Mouse (Mus musculus) bone marrow macrophage, adult 2 months (primary cell): ENCODE measurements around the gene Pdk2.

ENCODE experiments used
- CTCF ChIP-seq: IDR thresholded peaks from 2 replicates; pipeline ENCODE4 v1.5.1; 2012; ENCODE audit warnings: low read depth, mild to moderate bottlenecking, low read length, moderate library complexity
- POLR2A ChIP-seq: IDR thresholded peaks from 2 replicates; pipeline ENCODE4 v1.6.1; 2012; ENCODE audit warnings: mild to moderate bottlenecking, low read depth, low read length, borderline replicate concordance

- TF ChIP-seq CTCF: no peak
- TF ChIP-seq POLR2A: no peak
These were observed 39.6 kb upstream of the Pdk2 start for GRCm38 (mm10) chr11:95080783-95081182.
